Mouse (Mus musculus): ENCODE measurements around the gene Tbc1d10c.

GRCm38 (mm10) chr19:4163543-4163887 is 27.6 kb downstream of the Tbc1d10c start:
- TF ChIP-seq CTCF (IDR thresholded peaks at IDR 0.05; ENCODE audit: extremely low read depth, insufficient read depth, low read length) (no peak), POLR2A (IDR thresholded peaks at IDR 0.05; ENCODE audit: extremely low read depth, insufficient read depth, low read length) (no peak)

Measured in cortical plate, adult 2 months (tissue).